Mouse (Mus musculus): ENCODE data around the gene Arhgap15.

Gene Arhgap15

DNA sequence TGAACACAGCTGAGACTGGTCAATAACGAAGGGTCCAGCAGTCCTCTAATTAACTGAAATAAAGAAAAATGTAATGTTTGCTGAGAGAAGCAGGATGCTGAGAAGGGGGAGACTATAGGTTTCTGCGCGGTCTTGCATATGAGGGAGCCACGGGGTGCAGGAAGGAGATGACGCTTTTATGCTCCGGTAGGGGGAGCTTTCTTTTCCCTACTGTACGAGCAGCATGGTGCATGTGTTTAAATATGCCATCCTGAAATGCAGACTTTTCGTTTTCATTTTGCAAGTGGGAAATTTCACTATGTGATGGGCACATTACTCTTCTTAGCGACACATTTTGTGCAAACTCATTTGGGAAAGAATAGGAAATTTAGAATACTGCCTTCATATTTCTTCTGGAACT is 442.1 kb downstream of the Arhgap15 start:
- WGBS = 58% methylated on average over 9 of the region's 9 CpGs

DNA sequence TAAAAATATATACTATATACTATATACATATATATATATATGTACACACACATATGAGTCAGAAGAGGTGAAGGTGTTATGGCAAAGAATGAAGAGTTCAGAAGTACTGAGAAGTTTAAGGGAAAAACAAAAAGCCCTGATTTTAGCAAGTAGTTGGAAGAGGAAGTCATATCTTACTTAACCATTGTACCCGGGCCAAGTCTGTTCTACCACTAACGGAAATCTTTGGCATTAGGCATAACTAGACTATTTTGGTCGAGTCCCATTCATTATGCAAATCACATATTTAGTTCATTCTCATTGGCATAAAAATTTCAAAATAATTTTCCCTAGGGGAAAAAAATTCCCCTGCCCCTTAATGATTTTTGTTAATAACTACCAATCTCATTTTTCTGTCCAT is 443.4 kb downstream of the Arhgap15 start:
- WGBS = 44% methylated on average over 3 of the region's 3 CpGs

DNA sequence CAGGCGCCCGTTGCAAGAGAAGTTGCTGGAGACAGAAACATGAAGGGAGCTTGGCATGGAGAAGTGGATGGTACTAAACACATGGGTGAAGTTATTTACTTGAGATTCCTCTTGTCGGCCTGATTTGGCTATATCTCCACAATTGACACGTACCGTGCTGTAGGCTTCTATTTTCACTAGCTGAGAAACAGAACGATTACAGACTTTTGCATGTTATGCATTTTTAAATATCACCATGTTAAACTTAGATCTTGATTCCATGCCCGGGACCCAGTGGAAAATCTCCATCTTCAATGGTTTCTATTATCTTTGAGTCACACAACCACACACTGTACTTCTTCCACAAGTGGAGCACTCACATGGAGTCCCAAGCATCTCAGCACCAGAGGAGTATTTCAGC is 466.9 kb downstream of the Arhgap15 start:
- WGBS = 46% methylated on average over 7 of the region's 7 CpGs

DNA sequence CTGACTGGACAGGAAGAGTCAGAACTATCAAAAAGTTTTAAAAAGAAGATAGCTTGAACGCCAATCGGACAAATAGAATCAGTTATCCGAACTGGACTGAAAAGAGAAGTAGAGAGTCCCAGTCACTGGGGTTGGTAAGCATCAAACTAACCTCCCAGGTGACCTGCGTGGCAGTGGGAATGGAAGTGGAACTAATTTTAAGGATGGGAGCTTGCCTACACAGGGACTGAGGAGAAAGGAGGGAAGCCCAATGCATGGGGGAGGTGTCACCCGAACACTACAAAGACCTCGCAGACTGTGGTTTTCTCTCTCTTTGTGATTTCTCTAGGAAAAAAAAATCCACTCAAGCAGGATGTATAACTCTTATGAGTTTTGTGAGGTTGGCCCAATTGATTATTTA is 469.2 kb downstream of the Arhgap15 start:
- 89% methylated on average over 6 of the region's 6 CpGs for WGBS

DNA sequence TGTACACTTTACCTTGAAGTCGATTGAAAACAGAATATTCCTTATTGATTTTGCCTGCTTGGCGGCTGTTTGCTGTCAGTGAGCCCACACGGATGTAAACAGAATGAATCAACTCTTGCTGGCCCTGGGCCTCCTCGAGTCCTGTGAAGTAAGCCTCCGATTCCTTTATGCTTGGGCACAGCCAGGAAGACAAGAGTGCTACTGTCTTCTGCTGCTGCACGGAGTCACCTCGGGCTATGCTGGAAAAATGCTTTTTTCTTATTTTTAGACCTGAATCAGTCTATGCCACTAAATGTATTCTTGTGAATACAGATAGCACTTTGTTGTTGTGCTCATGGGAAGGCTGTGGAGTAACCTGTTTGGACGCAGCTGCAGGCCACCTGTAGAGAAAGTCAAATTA is 469.7 kb downstream of the Arhgap15 start:
- 40% methylated on average over 8 of the region's 8 CpGs for WGBS

DNA sequence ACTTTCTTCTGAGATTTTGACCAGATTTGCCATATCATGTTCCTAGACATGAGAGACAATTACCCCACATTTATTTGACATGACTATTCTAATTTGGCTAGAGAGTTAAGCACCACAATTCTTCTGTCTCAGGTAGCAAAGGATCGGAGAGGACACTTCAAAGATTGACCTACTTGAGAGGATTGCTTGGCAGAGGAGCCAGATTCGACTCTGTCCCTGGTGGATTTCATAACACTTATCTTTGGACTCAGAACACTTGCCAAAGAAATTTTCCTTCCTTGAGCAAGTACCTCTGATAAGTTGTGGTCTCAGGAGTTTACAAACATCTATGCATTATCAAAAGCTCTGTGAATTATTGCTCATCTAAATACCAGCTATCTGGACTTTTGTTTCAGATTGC is 473.1 kb downstream of the Arhgap15 start:
- 64% methylated on average over 2 of the region's 2 CpGs for WGBS

DNA sequence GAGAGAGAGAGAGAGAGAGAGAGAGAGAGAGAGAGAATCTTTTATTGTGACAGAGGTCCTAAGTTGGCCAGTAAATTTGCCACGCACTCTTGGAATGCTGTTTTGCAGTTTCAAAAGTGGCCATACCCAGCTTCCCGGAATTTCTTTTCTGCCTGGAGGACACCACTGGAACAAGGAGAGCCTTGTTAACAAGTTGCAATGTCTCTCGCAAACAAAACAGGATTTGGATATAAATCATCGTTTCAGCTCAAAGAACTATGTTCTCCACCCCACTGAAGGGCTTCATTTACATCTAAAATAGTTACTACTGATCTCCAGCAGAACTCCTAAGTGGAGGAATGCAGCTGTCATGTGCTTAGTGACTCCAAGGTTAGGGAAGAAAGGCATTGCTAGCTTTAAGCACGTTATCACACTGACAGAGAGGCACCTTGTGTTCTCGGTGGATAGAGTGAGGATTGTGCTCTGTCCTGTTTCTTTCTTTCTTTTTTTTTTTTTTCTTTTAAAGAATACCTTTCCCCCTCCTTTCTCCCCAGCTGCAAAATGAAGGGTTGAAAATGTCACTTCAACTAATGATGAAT is 473.6 kb downstream of the Arhgap15 start:
- 37% methylated on average over 6 of the region's 6 CpGs for WGBS

DNA sequence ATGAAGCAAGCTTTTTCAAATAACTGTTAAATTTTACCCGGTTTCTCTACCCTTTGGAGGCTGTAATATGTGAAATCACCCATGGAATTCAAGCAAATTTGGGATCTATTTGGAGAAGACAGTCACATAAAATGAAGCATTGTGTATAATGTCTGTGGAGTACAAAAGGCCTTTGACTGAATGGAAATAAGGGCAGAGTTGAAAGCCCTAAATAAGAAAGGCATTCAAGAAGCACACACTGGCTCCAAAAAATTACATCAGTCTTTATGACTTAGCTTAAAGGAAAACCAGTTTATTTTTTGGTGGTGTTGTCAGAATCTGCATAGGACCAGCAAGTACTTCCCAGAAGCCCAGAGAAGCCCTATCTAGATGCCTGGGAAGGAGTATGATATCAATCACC is 486.2 kb downstream of the Arhgap15 start:
- WGBS = 72% methylated on average over 1 of the region's 1 CpGs

DNA sequence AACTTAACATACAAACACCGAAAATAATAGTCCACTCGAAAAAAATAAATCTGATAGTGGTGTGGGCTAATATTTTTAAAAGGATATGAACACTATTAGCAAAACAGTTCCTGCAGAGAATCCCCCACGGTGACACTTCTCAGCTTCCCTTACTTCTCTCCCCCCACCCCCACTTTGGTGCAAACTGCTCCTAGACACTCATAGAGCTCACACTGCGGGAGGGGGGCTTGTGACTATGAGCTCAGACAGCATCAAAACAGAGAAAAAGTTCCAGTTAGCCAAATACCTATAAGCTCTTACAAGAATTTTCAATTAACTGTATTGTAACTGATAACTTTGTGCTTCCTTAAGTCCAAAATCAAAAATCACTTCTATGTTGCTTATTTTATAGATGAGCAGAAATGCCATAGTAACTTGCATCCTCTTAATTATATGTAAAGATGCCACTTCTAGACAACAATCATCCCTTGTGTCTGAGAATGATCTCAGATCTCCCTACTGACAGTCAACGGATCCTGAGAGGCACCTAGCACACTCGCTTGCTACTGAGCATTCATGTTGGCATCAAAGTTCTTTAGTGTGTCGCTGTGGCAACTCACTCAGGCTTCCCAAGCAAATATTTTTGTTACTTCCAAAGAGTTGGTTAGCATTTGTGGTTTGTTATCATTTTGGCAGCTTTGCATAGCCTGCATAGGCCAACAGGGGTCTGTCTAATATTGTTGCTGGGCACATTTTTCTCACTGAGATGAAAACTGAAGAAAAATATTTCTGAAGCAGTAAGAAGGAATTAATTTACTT is 493.2 kb downstream of the Arhgap15 start:
- WGBS = 61% methylated on average over 7 of the region's 7 CpGs

DNA sequence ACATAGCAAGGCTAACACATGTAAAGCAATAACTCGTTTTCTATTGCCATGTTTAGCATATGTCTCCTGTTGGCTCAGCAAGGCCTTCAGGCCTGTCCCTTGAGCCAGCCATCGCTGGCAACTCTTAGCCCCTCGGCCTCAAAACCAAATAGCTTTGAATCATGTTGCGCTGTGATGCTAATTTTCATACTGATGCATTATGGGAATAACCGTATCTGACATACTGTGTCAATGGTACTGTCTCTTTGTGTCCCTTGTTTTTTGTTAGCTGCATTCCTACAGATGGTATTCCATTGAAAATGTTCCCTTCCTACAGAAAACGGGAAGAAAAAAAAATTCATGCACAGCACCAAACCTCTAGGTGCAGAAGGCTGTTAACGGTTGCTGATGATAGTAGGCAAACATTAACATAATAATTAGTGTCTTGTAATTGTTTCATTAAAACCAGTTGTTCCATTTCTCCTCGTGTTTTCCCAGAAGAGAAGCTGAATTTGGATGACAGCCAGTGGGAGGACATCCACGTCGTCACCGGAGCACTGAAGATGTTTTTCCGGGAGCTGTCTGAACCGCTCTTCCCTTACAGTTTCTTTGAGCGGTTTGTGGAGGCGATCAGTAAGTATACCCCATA is 494.1 kb downstream of the Arhgap15 start:
- 49% methylated on average over 15 of the region's 15 CpGs for WGBS

DNA sequence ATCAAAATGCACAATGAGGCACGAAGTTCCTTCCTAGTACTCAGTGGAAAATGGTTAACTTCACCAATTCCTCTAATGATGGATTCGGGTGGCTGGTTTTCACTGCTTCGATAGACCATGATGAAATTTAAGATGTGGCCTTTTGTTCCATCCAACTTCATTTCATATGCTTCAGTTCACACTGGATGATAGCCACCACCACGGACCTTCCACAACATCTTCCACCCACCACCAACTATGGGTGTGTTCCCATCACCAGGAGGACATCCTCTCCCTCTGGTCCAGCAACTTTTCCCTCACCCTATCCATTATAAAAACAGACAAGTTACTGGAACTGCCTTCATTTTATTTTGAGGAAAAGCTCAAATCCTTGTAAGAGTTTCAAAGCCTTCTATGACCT is 506.7 kb downstream of the Arhgap15 start:
- 75% methylated on average over 4 of the region's 4 CpGs for WGBS

DNA sequence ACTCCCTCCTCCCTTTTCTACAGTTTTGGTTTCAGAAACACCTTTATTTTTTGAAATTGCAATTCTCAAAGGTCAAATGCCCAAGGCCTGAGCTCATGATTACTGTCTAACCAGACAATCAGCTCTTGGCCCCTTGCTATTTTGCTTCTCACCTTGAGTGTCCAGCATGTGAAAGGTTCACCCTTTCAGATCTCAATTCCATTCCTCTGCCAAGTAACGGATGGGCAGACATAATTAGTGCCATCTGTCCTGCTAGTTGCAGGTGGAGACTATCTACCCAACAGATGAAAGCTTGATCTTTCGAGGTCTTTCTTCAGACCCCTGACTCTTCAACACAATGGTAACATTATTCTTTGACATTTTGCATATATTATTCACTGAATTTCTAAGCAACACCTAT is 509.3 kb downstream of the Arhgap15 start:
- whole genome bisulfite sequencing = 92% methylated on average over 2 of the region's 2 CpGs

DNA sequence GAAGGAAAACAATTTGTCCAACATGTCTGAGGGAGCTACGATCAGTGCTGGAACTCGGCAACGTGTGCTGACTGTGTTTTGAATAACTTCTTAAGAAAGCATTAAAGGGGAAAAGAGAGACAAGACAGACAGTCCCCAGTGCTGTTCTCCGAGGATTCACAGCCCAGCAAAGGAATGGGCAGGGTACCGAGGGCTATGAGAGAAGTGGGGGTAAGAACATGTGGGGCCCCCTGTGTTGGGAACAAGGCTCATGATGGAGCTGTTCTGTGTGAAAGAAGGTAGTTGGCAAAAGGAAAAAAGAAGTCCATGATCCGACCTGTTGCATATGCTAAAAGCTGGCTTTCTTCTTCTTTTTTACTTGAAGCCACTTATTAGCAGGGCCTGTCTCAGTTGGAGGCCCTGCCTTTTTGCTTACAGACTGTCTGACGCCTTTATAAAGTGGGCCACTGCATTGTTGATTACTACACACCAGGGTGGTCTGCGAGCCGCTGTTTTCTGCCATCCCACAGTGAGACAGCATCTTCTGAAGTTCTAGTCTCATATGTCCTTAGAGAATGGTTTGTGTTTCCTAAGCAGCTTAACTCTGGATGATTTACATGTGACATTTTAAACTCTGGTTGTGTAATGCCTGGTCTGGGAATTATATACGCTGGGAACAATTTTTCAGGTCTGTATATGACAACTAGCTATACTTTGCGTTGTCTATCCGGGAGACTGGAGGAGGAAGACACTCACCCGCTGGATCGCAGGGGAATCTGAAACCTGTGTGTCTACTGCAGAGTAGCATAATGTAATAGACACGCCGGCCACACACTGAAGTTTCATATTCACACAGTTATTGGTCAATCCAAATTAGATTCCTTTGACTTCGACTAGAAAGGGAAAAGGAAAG is 523.1 kb downstream of the Arhgap15 start:
- WGBS = 70% methylated on average over 17 of the region's 17 CpGs

DNA sequence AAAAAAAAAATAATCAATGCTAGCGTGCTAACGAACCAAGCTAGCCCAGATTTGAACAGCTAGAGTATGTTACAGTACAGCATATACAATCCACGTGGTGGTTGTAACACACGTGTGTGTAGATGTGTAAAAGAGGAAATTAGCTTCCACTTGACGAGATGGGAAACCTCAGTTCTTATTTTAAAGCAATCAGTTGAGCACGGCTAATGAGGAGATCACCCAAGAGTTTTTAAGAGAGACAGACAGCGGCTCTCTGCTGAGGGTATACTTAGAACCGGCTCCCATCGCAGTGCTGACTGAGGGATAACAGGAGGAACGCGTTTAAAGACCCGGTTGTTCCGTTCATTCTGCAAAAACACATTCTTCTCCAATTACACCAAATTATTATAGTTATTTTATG is 524.0 kb downstream of the Arhgap15 start:
- 52% methylated on average over 13 of the region's 13 CpGs for WGBS

DNA sequence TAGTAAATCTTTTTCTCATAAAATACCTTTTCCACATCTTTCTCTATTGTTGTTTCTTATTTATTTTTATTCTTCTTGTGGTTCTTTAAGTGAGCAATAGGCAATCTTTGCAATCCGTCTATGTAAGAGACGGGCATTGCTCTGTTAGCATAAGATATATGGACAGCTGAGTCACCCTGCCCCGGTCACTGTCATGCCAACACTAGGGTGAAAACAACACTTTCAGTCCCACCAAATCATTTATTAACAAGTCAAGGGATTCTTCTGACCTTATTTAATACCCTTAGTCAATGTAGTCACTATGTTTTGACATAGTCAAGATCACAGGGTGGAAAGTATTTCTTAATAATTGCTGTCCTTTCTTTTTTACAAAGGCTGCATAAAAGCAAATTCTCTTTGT is 525.8 kb downstream of the Arhgap15 start:
- WGBS = 96% methylated on average over 3 of the region's 3 CpGs

DNA sequence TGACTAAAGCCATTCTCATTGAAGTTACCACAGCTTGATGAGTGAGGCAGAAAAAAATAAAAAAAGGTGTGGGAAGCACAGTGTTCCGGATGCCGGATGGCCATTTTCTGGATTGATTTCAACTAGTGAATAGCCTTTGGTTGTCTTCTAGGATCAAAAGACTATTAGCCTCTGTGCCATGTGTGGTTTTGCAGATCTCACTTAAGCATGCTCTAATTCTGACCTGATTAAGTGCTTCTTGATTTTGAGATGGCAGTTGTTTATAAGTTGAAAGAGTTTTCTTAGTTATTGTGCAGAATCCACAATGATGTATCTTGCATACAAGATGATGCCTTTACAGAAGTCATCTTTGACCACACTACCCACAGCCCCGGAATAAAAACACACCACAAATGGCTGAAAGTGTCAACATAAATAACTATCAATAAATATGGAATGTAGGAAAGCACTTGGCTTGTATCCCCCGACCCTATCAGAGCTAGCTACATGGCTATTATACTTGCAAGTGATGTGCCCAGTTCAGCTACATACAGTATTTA is 537.6 kb downstream of the Arhgap15 start:
- WGBS = 77% methylated on average over 4 of the region's 4 CpGs

DNA sequence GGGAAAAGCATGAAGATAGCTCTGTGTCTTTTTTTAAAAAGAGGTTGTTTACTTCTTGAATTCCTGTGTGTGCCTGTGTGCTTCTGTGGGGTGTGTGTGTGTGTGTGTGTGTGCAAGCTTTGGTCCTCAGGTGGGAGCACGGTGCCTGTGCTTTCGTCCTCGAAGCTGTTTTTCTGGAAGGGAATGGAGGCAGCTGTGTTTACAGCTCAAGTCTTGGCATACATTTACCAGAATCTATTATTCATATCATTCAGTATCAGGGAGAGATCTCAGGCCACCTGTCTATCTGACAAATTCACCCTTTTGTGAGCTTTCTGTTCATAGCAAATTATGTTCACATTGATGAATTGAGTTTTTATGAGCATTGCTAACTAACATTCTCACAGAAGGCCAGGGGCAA is 550.5 kb downstream of the Arhgap15 start:
- 36% methylated on average over 3 of the region's 3 CpGs for WGBS

DNA sequence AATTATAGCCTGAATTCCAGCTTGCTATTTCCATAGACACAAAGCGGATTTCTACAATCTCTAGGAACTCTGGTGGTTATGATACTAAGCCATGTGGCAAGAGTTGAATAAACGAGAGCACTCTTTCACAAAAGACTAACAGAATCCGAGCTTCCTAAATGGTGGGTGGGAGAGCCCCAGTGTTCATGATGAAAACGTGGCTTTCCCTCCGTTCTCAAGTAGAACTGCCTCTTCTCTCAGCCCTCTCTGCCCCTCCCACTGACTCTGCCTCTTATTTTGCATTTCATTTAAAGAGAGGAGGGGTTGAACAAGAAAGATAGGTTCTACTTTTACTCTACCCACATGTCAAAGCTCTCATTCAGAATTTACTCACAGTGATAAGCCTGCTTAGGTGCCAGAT is 551.3 kb downstream of the Arhgap15 start:
- 22% methylated on average over 5 of the region's 5 CpGs for WGBS

DNA sequence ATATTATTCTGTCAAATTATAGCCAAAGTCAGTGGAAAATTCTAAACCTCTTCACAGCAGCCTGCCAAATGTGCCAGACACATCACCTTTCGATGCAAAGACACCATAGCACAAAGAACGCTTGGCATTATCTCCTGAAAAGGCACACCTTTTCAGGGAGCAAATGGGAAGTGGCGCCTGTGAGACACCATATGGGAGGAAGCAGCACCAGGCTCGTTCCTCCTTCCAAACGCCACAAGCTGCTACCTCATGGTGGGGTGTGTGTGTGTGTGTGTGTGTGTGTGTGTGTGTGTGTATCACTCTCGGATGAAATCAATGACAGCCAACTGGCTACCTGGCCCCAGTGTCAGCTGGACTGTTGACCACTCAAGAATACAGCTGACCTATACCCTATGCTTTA is 551.8 kb downstream of the Arhgap15 start:
- 42% methylated on average over 6 of the region's 6 CpGs for WGBS

DNA sequence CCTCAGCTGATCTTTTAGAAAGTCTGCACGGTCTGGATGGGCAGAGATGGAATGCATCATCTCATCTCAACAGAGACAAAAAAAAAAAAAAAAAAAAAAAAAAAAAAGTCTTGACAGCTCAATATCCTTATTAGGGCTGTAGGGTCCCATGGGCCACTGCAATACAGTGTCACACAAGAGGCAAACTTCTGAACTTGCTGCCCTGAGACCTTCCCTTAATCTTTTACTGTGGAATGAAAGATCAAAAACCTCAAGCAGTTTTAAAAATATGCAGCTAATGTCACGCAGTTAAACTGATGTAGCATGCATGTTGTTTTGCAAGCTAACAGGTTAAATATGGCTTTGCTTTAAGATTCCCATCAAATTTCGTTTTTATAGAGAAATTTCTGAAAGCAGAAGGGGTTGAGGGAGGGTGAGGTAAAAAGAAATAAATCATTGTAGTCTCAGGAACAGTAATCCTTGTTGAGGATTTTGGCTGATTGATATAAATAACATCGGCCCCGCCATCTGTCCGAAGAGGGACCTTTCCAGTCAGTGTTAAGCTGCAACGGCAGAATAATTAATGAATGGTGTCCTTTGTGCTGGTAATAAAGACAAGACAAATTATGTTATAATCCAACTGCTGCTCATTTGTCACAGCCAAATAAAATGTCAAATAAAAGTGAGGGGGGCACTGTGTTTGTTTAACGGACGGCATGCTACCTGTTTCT is 555.8 kb downstream of the Arhgap15 start:
- WGBS = 40% methylated on average over 9 of the region's 9 CpGs

Measured in cerebral cortex, adult 2 months (tissue).